9 mouse cellular contexts compared by ENCODE assay signal in genomic region chr2:84883530-84883929, GRCm38 (mm10). TPM values are rescaled to one million over a fixed set of nuclear protein-coding genes. Genes with fewer than 3 reads are reported as not detected.
DNase-seq lines count a peak whose midpoint lies in the region; ATAC-seq and TF ChIP-seq lines count a peak whose summit lies in the region.
"Had no signal": no experiment of that assay in that cellular context is flagged by ENCODE, and none has a peak within 500 bp of the region (broad histone marks: within the 10 kb centered on the region; RNA-seq: fewer than 3 reads in every experiment).

No protein-coding gene starts in this region.

- H3K9ac ChIP-seq in embryonic facial prominence, embryonic 15.5 days: no peak overlapping the region
- no peak overlapping the region for H3K9ac ChIP-seq in hindbrain, embryonic 12.5 days
- H3K9ac ChIP-seq in midbrain, embryonic 13.5 days (replicated peaks): 0 out of 2 replicates have a peak overlapping the region, but pooled peaks have one; percentile 28

- DNase-seq in layer of hippocampus, adult 11-12 months (ENCODE audit: low spot score): peak; percentile 3
- no peak for DNase-seq in layer of hippocampus, adult 9-10 months (ENCODE audit: low spot score)
- DNase-seq in gastrocnemius, adult 2 months: no peak
- DNase-seq in natural killer cell, adult 2 months (ENCODE audit: low spot score in 2 of 2): no peak

- no peak overlapping the region for H3K27ac ChIP-seq in embryonic facial prominence, embryonic 15.5 days (replicated peaks)
- H3K27ac ChIP-seq in hindbrain, embryonic 12.5 days: 0 out of 2 replicates have a peak overlapping the region, but pooled peaks have one; percentile 46
- no peak overlapping the region for H3K27ac ChIP-seq in midbrain, embryonic 13.5 days
- H3K27ac ChIP-seq in gastrocnemius, adult 2 months: no peak overlapping the region

- WGBS in embryonic facial prominence, embryonic 15.5 days: 3% methylated on average over 11 of the region's 11 CpGs
- WGBS in hindbrain, embryonic 12.5 days: 3% methylated on average over 11 of the region's 11 CpGs
- WGBS in midbrain, embryonic 13.5 days: 1% methylated on average over 8 of the region's 11 CpGs

- no peak for TF ChIP-seq CTCF in gastrocnemius, adult 2 months (IDR thresholded peaks at IDR 0.05)

- H3K4me3 ChIP-seq in embryonic facial prominence, embryonic 15.5 days (replicated peaks): no peak overlapping the region
- H3K4me3 ChIP-seq in hindbrain, embryonic 12.5 days: peak overlapping the region; percentile 14
- peak overlapping the region; percentile 27 for H3K4me3 ChIP-seq in midbrain, embryonic 13.5 days (replicated peaks)
- H3K4me3 ChIP-seq in gastrocnemius, adult 2 months: no peak overlapping the region

- peaks cover 73% of the 10 kb centered on the region for H3K27me3 ChIP-seq in embryonic facial prominence, embryonic 15.5 days
- H3K27me3 ChIP-seq in hindbrain, embryonic 12.5 days: peaks cover 81% of the 10 kb centered on the region
- peaks cover 85% of the 10 kb centered on the region for H3K27me3 ChIP-seq in midbrain, embryonic 13.5 days

- intact Hi-C loops in gastrocnemius, adult 2 months (cut with DNase I): no loop called here

- no peaks in the 10 kb centered on the region for H3K9me3 ChIP-seq in embryonic facial prominence, embryonic 15.5 days (replicated peaks)
- no peaks in the 10 kb centered on the region for H3K9me3 ChIP-seq in hindbrain, embryonic 12.5 days (replicated peaks)
- no peaks in the 10 kb centered on the region for H3K9me3 ChIP-seq in midbrain, embryonic 13.5 days

- peaks cover 35% of the 10 kb centered on the region for H3K4me1 ChIP-seq in embryonic facial prominence, embryonic 15.5 days
- peaks cover 35% of the 10 kb centered on the region for H3K4me1 ChIP-seq in hindbrain, embryonic 12.5 days
- H3K4me1 ChIP-seq in midbrain, embryonic 13.5 days (replicated peaks): peaks cover 49% of the 10 kb centered on the region

- H3K4me2 ChIP-seq in embryonic facial prominence, embryonic 15.5 days (replicated peaks): 0 out of 2 replicates have a peak overlapping the region, but pooled peaks have one; percentile 9
- peak overlapping the region; percentile 48 for H3K4me2 ChIP-seq in hindbrain, embryonic 12.5 days (replicated peaks)
- peak overlapping the region; percentile 52 for H3K4me2 ChIP-seq in midbrain, embryonic 13.5 days (replicated peaks)

- no peaks in the 10 kb centered on the region for H3K36me3 ChIP-seq in embryonic facial prominence, embryonic 15.5 days
- no peaks in the 10 kb centered on the region for H3K36me3 ChIP-seq in hindbrain, embryonic 12.5 days
- no peaks in the 10 kb centered on the region for H3K36me3 ChIP-seq in midbrain, embryonic 13.5 days
- H3K36me3 ChIP-seq: G1E had no signal

- ATAC-seq in embryonic facial prominence, embryonic 15.5 days (ENCODE audit: insufficient number of reproducible peaks, low FRiP score, low TSS enrichment, low read depth): no peak
- no peak for ATAC-seq in hindbrain, embryonic 12.5 days (ENCODE audit: low FRiP score)
- ATAC-seq in midbrain, embryonic 13.5 days: no peak
- ATAC-seq in cerebellum, adult (ENCODE audit: insufficient number of reproducible peaks, low FRiP score, low TSS enrichment): no peak

RNA-seq across cellular contexts. Expression of gene Rtn4rl2, which starts 3.0 kb away (rescaled TPM):
- 1.1 and 2.0 TPM in 2 replicates for polyA plus RNA-seq in embryonic facial prominence, embryonic 15.5 days (2015; fragmentation: Nextera tagmentation; extraction: Ambion mirVana)
- polyA plus RNA-seq in hindbrain, embryonic 12.5 days (2016; fragmentation: Nextera tagmentation; extraction: Ambion mirVana): 5.2 and 6.4 TPM in 2 replicates
- polyA plus RNA-seq in midbrain, embryonic 13.5 days (2015; fragmentation: Nextera tagmentation; extraction: Ambion mirVana): 2.2 and 3.6 TPM in 2 replicates
- under 1 TPM; 0.28 to 0.41 TPM for total RNA-seq in gastrocnemius, adult 2 months (2021)
- total RNA-seq: G1E had no signal
- polyA plus RNA-seq: G1E had no signal

RNA-seq across cellular contexts. Expression of gene Slc43a1, which starts 44.9 kb away (rescaled TPM):
- 13.7 and 15.8 TPM in 2 replicates for polyA plus RNA-seq in embryonic facial prominence, embryonic 15.5 days (2015; fragmentation: Nextera tagmentation; extraction: Ambion mirVana)
- 9.1 and 12.0 TPM in 2 replicates for polyA plus RNA-seq in hindbrain, embryonic 12.5 days (2016; fragmentation: Nextera tagmentation; extraction: Ambion mirVana)
- polyA plus RNA-seq in midbrain, embryonic 13.5 days (2015; fragmentation: Nextera tagmentation; extraction: Ambion mirVana): 2.6 and 3.3 TPM in 2 replicates
- total RNA-seq in gastrocnemius, adult 2 months (2021): 10 to 100 TPM in 1 of 2 experiments, 1 to 10 TPM in 1; 6.3 to 11.6 TPM
- polyA plus RNA-seq: G1E had no signal

RNA-seq across cellular contexts. Expression of gene Slc43a3, which starts 52.8 kb away (rescaled TPM):
- polyA plus RNA-seq in embryonic facial prominence, embryonic 15.5 days (2015; fragmentation: Nextera tagmentation; extraction: Ambion mirVana): 31.3 and 31.7 TPM in 2 replicates
- polyA plus RNA-seq in hindbrain, embryonic 12.5 days (2016; fragmentation: Nextera tagmentation; extraction: Ambion mirVana): 20.7 and 21.2 TPM in 2 replicates
- polyA plus RNA-seq in midbrain, embryonic 13.5 days (2015; fragmentation: Nextera tagmentation; extraction: Ambion mirVana): 4.8 and 5.4 TPM in 2 replicates
- 10 to 100 TPM; 26.4 to 30.2 TPM for total RNA-seq in gastrocnemius, adult 2 months (2021)

RNA-seq across cellular contexts. Expression of gene Timm10, which starts 56.7 kb away (rescaled TPM):
- 45.7 and 49.7 TPM in 2 replicates for polyA plus RNA-seq in embryonic facial prominence, embryonic 15.5 days (2015; fragmentation: Nextera tagmentation; extraction: Ambion mirVana)
- 35.0 and 35.8 TPM in 2 replicates for polyA plus RNA-seq in hindbrain, embryonic 12.5 days (2016; fragmentation: Nextera tagmentation; extraction: Ambion mirVana)
- 53.6 and 54.5 TPM in 2 replicates for polyA plus RNA-seq in midbrain, embryonic 13.5 days (2015; fragmentation: Nextera tagmentation; extraction: Ambion mirVana)
- total RNA-seq in gastrocnemius, adult 2 months (2021): 10 to 100 TPM; 42.0 to 57.7 TPM

Comparison
In these comparisons a context has a peak if more than half of its experiments do, and no peak if none do; other contexts are left out.
1. H3K4me3 ChIP-seq: peak in hindbrain, embryonic 12.5 days (single experiment) and midbrain, embryonic 13.5 days (single experiment); none in embryonic facial prominence, embryonic 15.5 days (single experiment) and gastrocnemius, adult 2 months (single experiment).
2. Peak in every context shown above with its lines, with median percentiles within 50 percentile points of each other: H3K4me2 ChIP-seq.